Mouse (Mus musculus): Measurements from ENCODE around the gene Mkks. TPM values are rescaled to one million over a fixed set of nuclear protein-coding genes. Genes with fewer than 3 reads are reported as not detected.

The Mkks gene
- polyA plus RNA-seq, 1 experiment from 2014 or later = 17.6 TPM

DNA sequence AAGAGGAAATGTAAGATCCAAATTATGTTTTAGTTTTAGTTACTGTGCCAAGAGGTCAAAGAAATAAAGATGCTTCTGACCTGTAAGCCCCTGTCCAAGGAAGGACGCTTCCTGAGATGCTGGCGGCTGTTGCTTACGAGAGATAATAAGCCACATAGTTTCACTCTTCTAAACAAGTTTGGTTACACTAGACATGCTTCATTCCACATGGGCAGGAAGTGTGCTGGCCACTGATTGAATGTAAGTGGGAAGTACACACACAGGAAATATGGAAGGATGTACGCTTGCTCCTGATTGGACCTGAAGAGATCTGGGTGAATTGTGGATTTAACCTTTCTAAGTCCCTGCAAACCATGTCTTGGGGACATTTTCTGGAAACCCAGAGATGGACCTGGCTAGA, 63.6 kb downstream of the Mkks start:
- no peak overlapping the region for H3K4me3 ChIP-seq (ENCODE audit: low read depth, low read length)
- no peak overlapping the region for H3K27ac ChIP-seq (ENCODE audit: low read depth, low read length)
- H3K9me3 ChIP-seq (replicated peaks; ENCODE audit: control insufficient read depth, low read length) = no peaks in the 10 kb centered on the region
- H3K9ac ChIP-seq (ENCODE audit: low read depth, low read length) = no peak overlapping the region
- H3K36me3 ChIP-seq (ENCODE audit: control insufficient read depth, insufficient read depth, low read length) = no peaks in the 10 kb centered on the region
- H3K27me3 ChIP-seq (ENCODE audit: control insufficient read depth, insufficient read depth, low read length) = no peaks in the 10 kb centered on the region
- no peaks in the 10 kb centered on the region for H3K4me1 ChIP-seq (ENCODE audit: control insufficient read depth, insufficient read depth, low read length)
- no peak for ATAC-seq (replicated peaks; ENCODE audit: insufficient number of reproducible peaks, low FRiP score, low TSS enrichment)
- H3K4me2 ChIP-seq = no peak overlapping the region
- 66% methylated on average over 4 of the region's 4 CpGs for WGBS (ENCODE audit: insufficient replicate concordance)

Other genes with a start within 250 kb of the Mkks start
- 10.7 and 12.1 TPM in 2 replicates for gene Snap25, start 177.9 kb downstream of the Mkks start, polyA plus RNA-seq (2014; fragmentation: Nextera tagmentation; extraction: Ambion mirVana)
- gene AL731706.2, start 5.7 kb downstream of the Mkks start, polyA plus RNA-seq (2014; fragmentation: Nextera tagmentation; extraction: Ambion mirVana) = 19.3 and 51.3 TPM in 2 replicates
- gene Slx4ip, start 171 bp downstream of the Mkks start, polyA plus RNA-seq (2014; fragmentation: Nextera tagmentation; extraction: Ambion mirVana) = 4.6 and 5.9 TPM in 2 replicates
- gene AL731706.1, start within 50 bp of the Mkks start, polyA plus RNA-seq (2014; fragmentation: Nextera tagmentation; extraction: Ambion mirVana) = 44.0 and 45.4 TPM in 2 replicates
- 17.2 and 21.7 TPM in 2 replicates for gene Jag1, start 225.3 kb upstream of the Mkks start, polyA plus RNA-seq (2014; fragmentation: Nextera tagmentation; extraction: Ambion mirVana)

Measured in heart, embryonic 11.5 days (tissue).